Mouse (Mus musculus): Measurements from ENCODE around the gene Mgmt.

Mgmt gene

DNA sequence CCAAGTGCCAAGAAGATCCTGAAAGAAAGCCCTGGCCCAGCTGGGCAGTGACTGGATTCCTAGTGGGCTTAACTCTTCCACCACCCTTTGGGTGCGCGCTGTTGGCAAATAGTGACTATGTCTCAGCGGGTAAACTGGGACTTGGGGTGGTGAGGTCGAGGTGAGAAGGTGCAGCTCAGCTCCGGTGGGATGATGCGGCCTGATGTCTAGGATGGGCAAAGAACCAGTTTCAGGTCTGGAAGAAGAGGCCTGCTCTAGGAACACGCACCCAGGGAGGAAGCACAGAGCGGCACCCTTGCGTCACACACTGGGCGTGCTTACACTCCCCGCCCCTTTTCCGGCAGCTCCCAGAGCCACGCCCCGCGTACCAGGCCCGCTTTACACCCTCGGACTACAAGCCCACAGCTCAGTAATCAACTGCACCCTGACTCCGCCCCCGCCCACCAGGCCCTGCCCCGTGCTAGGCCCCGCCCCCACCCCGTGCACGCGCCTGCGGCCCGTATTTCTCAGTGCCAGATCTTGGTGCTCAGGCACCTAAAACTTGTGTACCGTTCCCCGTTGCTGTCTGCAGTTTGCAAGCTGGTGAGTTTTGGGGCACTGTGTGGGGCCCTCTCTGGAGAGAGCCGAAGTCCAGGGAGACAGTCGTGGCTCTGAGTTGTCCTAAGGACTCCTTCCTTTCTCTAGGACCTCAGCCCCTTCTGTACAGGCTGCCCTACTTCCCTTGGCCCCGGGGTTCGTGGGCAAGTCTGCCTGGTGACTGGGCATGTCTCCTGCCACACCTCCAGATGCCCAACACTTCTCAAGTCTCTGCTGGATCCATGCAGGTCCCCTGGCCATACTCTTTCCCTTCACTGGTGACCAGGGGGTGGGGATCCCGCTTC lies at the start of gene Mgmt:
TSS of gene Mgmt (plus strand) at position 509 of the 881 bp plus-strand sequence.
- peak; percentile 57 for DNase-seq (ENCODE audit: low spot score)

DNA sequence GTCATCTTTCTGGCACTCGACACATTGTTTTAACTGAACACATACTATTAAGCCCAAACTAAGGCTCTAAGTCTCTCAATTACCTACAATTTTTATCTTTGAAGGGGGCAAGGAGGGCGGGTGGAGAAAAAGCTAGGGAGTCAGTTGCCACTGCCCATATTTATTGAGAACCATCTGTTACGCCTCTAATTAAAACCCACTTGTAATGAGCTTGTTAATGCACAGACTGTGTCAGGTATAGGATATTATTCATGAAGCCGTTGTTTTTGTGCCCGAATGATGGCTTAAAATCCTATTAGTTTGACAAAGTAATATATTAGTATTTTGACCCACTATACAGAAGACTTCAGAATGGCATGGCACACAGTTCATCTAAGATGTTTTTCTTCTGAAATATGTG lies 49.6 kb upstream of the Mgmt start:
- DNase-seq (ENCODE audit: low spot score) = no peak

GRCm38 (mm10) chr7:136845321-136845720 lies 49.1 kb upstream of the Mgmt start:
- no peak for DNase-seq (ENCODE audit: low spot score)

GRCm38 (mm10) chr7:136846086-136846620 lies 48.3 kb upstream of the Mgmt start:
- no peak for DNase-seq (ENCODE audit: low spot score)

GRCm38 (mm10) chr7:136847601-136848000 lies 46.8 kb upstream of the Mgmt start:
- DNase-seq (ENCODE audit: low spot score) = no peak

- no peak for DNase-seq (ENCODE audit: low spot score)
These were observed 45.7 kb upstream of the Mgmt start for GRCm38 (mm10) chr7:136848761-136849160.

GRCm38 (mm10) chr7:136849811-136850210 lies 44.6 kb upstream of the Mgmt start:
- DNase-seq (ENCODE audit: low spot score) = no peak

DNA sequence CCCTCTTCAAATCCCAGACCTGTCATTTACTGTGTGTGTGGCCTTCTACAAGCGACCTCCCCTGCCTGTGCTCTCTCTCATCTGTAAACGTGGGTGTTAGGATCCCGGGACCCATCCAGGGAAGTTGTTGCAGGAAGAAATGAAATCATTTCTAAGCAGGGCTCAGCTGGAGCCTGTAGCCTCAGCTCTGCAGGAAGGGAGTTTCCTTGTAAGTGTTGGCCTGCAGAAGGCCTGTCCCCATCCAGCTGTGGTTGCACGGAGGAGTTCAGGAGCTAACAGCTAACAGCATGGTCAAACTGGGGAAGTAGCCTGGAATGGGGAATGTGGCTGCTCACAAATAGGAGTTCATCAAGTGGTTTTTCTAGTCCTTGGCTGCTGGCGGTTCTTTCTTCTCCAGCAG lies 44.1 kb upstream of the Mgmt start:
- DNase-seq (ENCODE audit: low spot score) = no peak

GRCm38 (mm10) chr7:136851946-136852345 lies 42.5 kb upstream of the Mgmt start:
- no peak for DNase-seq (ENCODE audit: low spot score)

DNA sequence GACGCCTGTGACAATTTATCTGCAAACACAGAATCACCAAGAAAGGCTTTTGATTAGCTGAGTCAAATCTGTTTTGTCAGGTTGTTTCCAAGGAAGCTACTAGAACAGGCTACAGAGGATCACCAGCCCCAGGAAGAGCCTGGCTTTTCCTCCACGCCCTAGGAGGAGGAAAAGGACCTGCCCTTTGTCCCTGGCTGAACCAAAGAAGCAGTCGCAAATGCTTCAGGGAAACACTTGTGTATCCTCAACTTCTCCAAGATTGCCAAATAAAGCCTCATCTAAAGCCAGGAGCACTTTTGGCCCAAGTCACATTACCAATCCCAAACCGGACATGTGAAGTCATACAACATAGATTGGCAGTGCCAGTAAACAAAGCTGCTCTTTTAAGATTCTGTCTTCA lies 41.7 kb upstream of the Mgmt start:
- DNase-seq (ENCODE audit: low spot score) = no peak

GRCm38 (mm10) chr7:136864677-136865463 lies 29.5 kb upstream of the Mgmt start:
- DNase-seq (ENCODE audit: low spot score) = no peak

GRCm38 (mm10) chr7:136865876-136866275 lies 28.5 kb upstream of the Mgmt start:
- DNase-seq (ENCODE audit: low spot score) = no peak

GRCm38 (mm10) chr7:136866535-136866934 lies 27.9 kb upstream of the Mgmt start:
- no peak for DNase-seq (ENCODE audit: low spot score)

DNA sequence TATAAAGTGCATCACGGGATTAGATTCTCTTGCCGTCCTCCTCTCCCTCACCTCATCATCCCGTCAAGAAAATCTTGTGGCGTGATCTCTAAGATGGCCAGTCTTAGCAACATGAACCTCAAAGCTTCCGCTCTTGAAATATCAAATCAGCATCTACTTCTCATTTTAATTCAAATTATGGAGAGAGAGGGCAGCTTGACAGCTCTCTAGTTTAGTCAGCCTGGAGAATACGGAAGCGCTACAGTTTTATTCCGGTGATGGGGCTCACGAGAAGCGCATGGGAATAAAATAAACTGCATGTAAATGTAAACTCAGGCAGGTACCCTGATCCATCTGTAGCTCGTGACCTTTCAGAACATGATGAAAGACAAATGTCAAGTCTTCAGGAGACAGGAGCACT lies 22.9 kb upstream of the Mgmt start:
- no peak for DNase-seq (ENCODE audit: low spot score)

DNA sequence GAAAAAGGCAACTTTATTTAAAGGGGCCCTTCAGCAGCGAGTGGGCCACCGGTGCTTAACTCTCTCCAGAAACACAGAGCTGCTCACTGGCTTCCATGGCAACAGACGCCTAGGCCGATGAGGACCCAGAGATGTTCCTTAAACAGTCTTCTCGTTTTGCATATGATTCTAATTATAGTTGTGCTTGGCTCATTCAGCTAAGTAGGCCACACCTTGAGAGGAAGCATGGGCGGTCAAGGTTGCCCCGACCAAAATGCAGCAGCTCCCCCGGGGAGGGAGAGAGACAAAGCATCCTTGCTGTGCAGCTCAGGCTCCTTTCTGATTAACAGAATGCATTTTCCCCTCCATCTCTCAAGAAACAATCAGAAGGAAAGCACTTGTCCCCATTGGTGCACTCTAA lies 22.4 kb upstream of the Mgmt start:
- DNase-seq (ENCODE audit: low spot score) = no peak

- DNase-seq (ENCODE audit: low spot score) = no peak
These were observed 20.0 kb upstream of the Mgmt start for GRCm38 (mm10) chr7:136874396-136874795.

- no peak for DNase-seq (ENCODE audit: low spot score)
These were observed 14.0 kb upstream of the Mgmt start for GRCm38 (mm10) chr7:136880386-136880785.

DNA sequence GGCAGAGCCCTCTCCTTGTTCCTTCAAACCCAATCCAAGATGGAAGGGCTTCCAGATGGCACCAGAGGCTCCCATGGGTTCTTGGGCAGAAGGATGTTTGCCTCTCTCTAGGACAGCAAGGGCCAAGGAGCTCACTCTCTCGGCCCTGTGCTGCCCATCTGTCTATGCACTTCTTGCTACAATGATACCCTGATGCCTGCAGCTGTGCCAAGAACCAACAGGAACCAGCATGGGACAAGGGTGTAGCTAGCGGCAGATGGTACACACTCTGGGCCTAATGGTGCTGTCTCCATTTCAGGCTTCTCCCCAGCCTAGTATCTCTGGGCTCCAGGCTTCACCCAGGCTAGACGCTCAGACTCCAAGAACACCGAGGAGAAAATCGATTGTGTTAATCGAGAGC lies 6.3 kb upstream of the Mgmt start:
- DNase-seq (ENCODE audit: low spot score) = no peak

DNA sequence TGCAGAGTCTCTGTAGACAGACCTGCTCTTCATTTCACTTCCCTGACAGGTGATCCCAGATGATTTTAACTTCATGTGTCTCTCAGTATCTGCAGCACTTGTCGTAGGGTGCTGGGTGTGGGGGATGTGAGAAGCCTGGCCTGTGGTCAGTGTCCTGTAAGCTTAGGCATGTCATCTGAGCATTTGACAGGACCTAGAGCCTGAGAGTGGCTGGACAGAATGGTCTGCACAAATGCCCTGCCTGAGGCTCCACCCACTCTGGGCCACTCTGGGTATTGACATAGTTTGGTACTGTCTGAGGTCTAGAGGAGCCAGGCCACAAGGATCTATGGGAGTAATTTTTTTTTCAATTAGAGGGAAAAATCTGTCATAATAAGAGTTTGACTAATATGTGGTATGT lies 942 bp downstream of the Mgmt start:
- no peak for DNase-seq (ENCODE audit: low spot score)

DNA sequence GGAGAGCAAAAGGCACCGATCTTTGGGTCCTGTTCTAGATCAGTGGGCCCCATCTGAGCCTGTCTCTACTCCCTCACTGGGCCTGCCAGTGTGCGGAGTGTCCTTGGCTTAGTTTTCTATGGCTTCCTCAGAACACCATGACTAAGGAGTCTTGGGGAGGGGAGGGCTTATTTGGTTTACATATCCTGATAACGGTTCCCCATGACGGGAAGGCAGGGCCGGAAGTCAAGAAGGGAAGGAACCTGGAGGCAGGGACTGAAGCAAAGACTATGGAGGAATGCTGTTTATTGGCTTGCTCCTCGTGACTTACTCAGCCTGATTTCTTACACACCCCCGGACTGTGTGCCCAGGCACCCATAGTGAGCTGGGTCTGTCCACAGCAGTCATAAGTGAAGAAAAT lies 1.4 kb downstream of the Mgmt start:
- no peak for DNase-seq (ENCODE audit: low spot score)

DNA sequence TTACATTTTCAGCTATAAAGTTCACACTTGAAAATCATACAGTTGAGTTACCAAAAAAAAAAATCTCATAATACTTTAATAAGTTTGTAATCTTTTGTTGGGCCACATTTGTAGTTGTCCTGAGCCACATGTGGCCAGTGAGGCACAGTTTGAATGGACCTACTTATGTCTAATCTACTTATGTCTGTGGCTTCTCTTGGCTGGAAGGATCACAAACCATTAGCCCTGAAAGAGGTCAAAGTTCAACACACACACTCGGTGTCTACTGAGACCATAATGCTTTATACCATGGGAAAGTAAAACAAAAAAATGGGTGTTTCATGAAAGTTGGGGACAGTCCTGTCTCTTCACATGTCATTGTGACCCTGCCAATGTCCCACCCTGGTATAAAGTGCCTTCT lies 3.1 kb downstream of the Mgmt start:
- no peak for DNase-seq (ENCODE audit: low spot score)

- no peak for DNase-seq (ENCODE audit: low spot score)
These were observed 3.6 kb downstream of the Mgmt start for GRCm38 (mm10) chr7:136898005-136898404.

- no peak for DNase-seq (ENCODE audit: low spot score)
These were observed 14.3 kb downstream of the Mgmt start for GRCm38 (mm10) chr7:136908616-136909144.

Measured in urinary bladder, postnatal 10 days (tissue).